Mouse (Mus musculus): ENCODE measurements around the gene Rps6kl1. TPM values are rescaled to one million over a fixed set of nuclear protein-coding genes. Genes with fewer than 3 reads are reported as not detected.

Rps6kl1 gene
- polyA plus RNA-seq, 1 experiment from 2014 or later, result 0.69 TPM

DNA sequence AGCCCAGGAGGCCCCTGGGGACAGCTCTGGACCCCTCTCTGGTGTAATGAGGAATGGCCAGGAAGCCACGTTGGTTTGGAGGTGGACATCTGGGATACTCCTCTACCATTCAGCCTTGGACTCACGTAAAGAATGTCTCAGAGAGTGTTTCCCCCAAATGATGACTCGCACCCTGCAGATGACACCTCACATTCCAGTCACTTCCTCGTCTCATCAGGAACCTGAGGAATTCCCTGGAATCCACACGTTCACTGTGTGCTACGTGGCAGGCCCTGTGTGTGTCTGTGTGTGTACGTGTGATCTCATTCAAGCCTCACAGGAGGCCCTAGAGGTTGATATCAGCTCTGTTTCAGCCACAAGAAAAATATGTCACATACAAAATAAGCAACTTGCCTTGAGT, 35.3 kb upstream of the Rps6kl1 start:
- no peaks in the 10 kb centered on the region for H3K36me3 ChIP-seq
- no peaks in the 10 kb centered on the region for H3K9me3 ChIP-seq (replicated peaks)
- peak overlapping the region; percentile 29; the same call in 1 of the 2 replicates for H3K27ac ChIP-seq (replicated peaks)
- H3K9ac ChIP-seq, result no peak overlapping the region
- H3K4me2 ChIP-seq (replicated peaks), result no peak overlapping the region
- H3K4me3 ChIP-seq (replicated peaks), result no peak overlapping the region
- peaks cover 24% of the 10 kb centered on the region for H3K4me1 ChIP-seq
- WGBS, result 63% methylated on average over 7 of the region's 7 CpGs
- H3K27me3 ChIP-seq, result peaks cover 4% of the 10 kb centered on the region; the same call in 1 of the 2 replicates
- no peak for ATAC-seq (ENCODE audit: insufficient number of reproducible peaks, low FRiP score, low TSS enrichment, low read depth)

DNA sequence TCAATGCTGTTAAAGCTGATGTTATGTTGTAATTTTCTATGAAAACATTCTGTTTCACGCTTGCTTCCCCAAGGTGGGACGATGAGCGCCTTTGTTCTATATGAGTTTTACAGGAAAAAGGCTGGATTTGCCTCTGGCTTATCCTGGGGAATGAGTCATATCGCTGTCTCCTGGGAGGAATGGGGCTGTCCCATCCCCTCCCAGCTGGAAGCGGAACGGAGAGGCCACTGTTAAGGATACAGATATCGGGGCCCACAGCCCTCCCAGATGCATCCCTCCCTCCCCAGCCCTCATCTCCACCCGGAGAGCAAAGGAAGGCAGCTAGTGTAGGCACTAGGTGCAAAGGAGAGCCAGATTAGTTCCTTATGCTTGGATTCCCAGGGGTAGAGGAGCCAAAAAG, 34.7 kb upstream of the Rps6kl1 start:
- Histone ChIP-seq H3K27me3 (peaks cover 4% of the 10 kb centered on the region; the same call in 1 of the 2 replicates), H3K9me3 (replicated peaks) (no peaks in the 10 kb centered on the region), H3K4me3 (replicated peaks) (no peak overlapping the region), H3K27ac (replicated peaks) (peak overlapping the region; percentile 29; the same call in 1 of the 2 replicates), H3K4me2 (replicated peaks) (no peak overlapping the region), H3K9ac (no peak overlapping the region), H3K4me1 (peaks cover 26% of the 10 kb centered on the region), H3K36me3 (no peaks in the 10 kb centered on the region)
- 45% methylated on average over 8 of the region's 8 CpGs for WGBS
- no peak for ATAC-seq (ENCODE audit: insufficient number of reproducible peaks, low FRiP score, low TSS enrichment, low read depth)

DNA sequence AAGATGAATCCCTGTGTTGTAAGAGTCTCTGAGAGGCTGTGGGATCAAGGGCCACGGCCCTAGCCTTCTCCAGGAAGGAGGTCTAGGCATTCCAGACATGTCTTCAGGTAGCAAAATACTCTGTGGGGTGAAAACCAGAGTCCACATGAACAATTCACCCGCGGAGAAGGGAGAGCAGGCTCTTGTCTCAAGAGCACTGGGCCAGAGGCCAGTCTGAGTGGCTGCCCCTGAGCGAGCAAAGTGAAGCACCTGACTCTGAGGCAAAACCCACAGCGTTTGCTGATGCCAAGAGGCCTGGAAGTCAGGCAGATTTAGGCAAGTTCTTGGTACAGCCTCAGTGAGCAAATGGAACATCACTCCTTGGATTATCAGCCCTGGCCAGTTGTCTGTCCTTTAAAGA, 33.1 kb upstream of the Rps6kl1 start:
- Histone ChIP-seq H3K4me1 (peaks cover 26% of the 10 kb centered on the region), H3K4me3 (replicated peaks) (no peak overlapping the region), H3K36me3 (no peaks in the 10 kb centered on the region), H3K4me2 (replicated peaks) (no peak overlapping the region), H3K27me3 (peaks cover 4% of the 10 kb centered on the region; the same call in 1 of the 2 replicates), H3K27ac (replicated peaks) (no peak overlapping the region), H3K9ac (no peak overlapping the region), H3K9me3 (replicated peaks) (no peaks in the 10 kb centered on the region)
- ATAC-seq (ENCODE audit: insufficient number of reproducible peaks, low FRiP score, low TSS enrichment, low read depth), result no peak
- WGBS, result 64% methylated on average over 5 of the region's 5 CpGs

DNA sequence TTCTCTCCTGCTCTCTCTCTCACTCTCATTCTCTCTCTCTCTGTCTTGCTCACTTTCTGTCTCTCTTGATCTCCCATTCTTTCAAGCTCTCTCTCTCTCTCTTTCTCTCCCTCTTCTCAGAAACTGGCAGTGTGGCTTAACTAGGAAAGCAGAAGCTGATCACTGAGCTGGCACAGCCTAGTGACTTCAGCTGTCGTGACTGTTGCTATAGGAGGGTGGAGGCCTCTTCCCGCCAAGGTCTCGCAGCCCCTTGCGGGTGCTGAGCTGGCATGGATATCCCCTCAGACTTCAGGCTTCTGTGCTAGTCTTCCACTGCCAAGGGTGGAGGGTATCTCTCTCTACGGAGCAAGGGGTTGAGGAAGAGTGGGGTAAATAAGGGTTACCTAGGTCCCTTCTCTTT, 31.8 kb upstream of the Rps6kl1 start:
- no peak for ATAC-seq (ENCODE audit: insufficient number of reproducible peaks, low FRiP score, low TSS enrichment, low read depth)
- Histone ChIP-seq H3K9ac (no peak overlapping the region), H3K4me3 (replicated peaks) (no peak overlapping the region), H3K27me3 (peaks cover 4% of the 10 kb centered on the region; the same call in 1 of the 2 replicates), H3K4me2 (replicated peaks) (no peak overlapping the region), H3K36me3 (no peaks in the 10 kb centered on the region), H3K4me1 (peaks cover 26% of the 10 kb centered on the region), H3K9me3 (replicated peaks) (no peaks in the 10 kb centered on the region), H3K27ac (replicated peaks) (no peak overlapping the region)
- WGBS, result 56% methylated on average over 5 of the region's 5 CpGs

DNA sequence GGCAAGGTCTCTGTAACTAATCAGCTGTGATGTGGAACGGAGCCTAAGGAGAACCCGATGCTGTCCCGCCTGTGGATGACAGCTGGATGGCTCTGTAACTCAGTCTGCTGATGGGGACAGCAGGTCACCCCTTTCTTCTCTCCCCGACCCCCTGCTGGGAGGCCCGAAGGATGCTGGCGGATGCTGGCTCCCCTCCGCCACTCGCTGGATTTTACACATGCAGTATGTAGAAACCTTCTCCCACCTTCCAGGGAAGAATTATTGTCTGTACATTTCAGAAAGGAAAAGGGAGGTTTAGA, 31.2 kb upstream of the Rps6kl1 start:
- Histone ChIP-seq H3K9me3 (replicated peaks) (no peaks in the 10 kb centered on the region), H3K36me3 (no peaks in the 10 kb centered on the region), H3K9ac (no peak overlapping the region), H3K4me1 (peaks cover 29% of the 10 kb centered on the region), H3K27ac (replicated peaks) (no peak overlapping the region), H3K4me3 (replicated peaks) (no peak overlapping the region), H3K27me3 (peaks cover 4% of the 10 kb centered on the region; the same call in 1 of the 2 replicates), H3K4me2 (replicated peaks) (peak overlapping the region; percentile 24; the same call in 1 of the 2 replicates)
- 9% methylated on average over 8 of the region's 8 CpGs for WGBS
- ATAC-seq (ENCODE audit: insufficient number of reproducible peaks, low FRiP score, low TSS enrichment, low read depth), result no peak

DNA sequence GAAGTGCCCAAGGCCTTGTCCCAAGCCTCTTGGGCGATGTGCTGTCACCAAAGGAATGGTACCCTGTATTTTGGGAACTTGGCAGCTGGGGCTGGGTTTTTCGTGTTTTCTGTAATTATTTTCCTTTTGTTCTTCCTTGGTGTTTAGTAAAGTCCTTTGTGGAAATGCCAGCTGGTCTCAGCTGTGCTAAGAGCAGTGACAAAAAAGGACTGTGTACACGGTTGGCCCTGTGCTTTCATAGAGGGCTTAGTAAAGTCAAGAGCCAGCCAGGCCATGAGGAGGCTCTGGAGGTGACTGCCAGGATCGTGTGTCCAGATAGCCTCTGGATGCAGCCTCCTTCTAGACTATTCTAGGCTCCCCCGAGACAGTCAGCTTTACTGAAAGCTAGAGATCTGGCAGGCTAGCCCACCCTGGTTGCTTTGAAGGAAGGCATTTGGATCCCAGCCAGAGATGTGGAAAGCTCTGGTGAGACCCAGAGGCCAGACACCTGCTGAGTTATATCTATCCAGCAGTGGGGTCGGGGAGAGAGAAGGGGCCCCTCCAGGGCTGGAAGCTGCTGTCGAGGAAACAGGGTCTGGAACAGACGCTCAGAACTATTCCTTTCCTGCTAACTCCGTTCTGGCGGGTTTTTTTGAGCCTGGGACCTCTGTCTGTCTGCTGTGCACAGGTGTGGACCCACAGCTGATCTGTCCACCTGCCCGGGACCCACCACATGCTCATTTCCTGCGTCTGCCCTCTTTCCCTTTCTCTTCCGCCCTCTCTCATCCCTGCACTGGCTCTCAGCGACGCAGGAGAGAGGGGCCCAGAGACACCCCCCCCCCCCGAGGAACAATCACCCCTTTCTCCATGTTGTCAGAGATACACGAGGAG, 30.6 kb upstream of the Rps6kl1 start:
- Histone ChIP-seq H3K4me3 (replicated peaks) (no peak overlapping the region), H3K27ac (replicated peaks) (peak overlapping the region; percentile 22; the same call in 1 of the 2 replicates), H3K36me3 (no peaks in the 10 kb centered on the region), H3K4me1 (peaks cover 35% of the 10 kb centered on the region), H3K27me3 (peaks cover 4% of the 10 kb centered on the region; the same call in 1 of the 2 replicates), H3K4me2 (replicated peaks) (peak overlapping the region; percentile 24; the same call in 1 of the 2 replicates), H3K9ac (no peak overlapping the region), H3K9me3 (replicated peaks) (no peaks in the 10 kb centered on the region)
- 12% methylated on average over 17 of the region's 17 CpGs for WGBS
- no peak for ATAC-seq (ENCODE audit: insufficient number of reproducible peaks, low FRiP score, low TSS enrichment, low read depth)

DNA sequence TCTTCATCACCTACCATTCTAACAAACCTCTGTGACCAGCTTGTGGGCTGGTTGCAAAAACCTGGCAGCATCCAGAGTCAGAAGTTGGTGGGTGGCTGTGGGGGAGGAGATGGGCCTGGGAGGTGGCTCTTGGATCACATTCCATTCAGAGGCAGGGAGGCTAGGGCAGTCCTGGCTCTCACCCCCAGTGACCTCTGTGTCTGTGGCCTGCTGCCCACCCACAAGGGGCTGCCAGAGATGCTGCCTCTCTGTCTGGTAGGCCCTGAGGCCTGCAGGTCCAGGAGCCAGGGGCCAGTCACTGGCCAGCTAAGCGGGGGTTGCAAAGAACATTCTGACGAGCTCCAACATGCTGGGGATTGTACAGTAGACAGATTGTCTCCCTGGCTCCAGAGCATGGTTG, 27.2 kb upstream of the Rps6kl1 start:
- H3K4me1 ChIP-seq, result peaks cover 62% of the 10 kb centered on the region
- no peak for ATAC-seq (ENCODE audit: insufficient number of reproducible peaks, low FRiP score, low TSS enrichment, low read depth)

DNA sequence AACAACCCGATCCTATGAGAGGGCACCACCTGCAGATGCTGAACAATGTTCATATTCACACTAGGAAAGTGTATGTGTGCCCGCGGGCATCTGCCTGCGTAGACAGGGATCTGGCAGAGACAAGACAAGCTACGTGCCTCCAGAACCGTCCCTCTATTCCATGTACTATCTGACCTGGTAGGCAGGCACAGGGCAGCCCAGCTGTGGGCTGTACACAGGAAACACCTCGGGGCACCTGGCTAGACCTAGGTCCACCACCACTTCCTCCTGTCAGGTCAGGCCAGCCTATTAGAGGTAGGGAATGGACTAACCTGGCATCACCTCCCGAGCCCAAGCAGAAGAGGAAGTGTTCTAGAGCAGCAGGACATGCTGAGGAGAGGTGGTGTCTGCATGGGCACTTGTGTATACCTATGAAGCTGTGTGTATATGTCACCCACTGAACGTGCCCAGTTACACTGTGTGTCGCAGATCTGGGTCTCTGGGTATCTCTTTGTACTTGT, 26.7 kb upstream of the Rps6kl1 start, which contains the start of gene Pgf:
TSS of gene Pgf (minus strand) at position 51 of the 500 bp plus-strand sequence.
- Histone ChIP-seq H3K4me3 (replicated peaks) (peak within 1 kb of the TSS; percentile 42), H3K27me3 (peaks cover 4% of the 10 kb centered on the region; the same call in 1 of the 2 replicates), H3K4me1 (peaks cover 58% of the 10 kb centered on the region), H3K9me3 (replicated peaks) (no peaks in the 10 kb centered on the region), H3K4me2 (replicated peaks) (peak within 1 kb of the TSS; percentile 80), H3K27ac (replicated peaks) (no peak within 1 kb of the TSS; the same call in 1 of the 2 replicates), H3K36me3 (no peaks in the 10 kb centered on the region), H3K9ac (no peak within 1 kb of the TSS; the same call in none of the 2 replicates)
- WGBS, result 77% methylated on average over 10 of the region's 10 CpGs
- ATAC-seq (ENCODE audit: insufficient number of reproducible peaks, low FRiP score, low TSS enrichment, low read depth), result no peak

More for the DNA sequence above, 27.2 kb upstream of the Rps6kl1 start:
- H3K36me3 ChIP-seq, result no peaks in the 10 kb centered on the region
- no peak overlapping the region for H3K4me3 ChIP-seq (replicated peaks)
- no peak overlapping the region for H3K9ac ChIP-seq
- no peak overlapping the region for H3K27ac ChIP-seq (replicated peaks)
- H3K9me3 ChIP-seq (replicated peaks), result no peaks in the 10 kb centered on the region
- 65% methylated on average over 2 of the region's 2 CpGs for WGBS
- H3K4me2 ChIP-seq (replicated peaks), result no peak overlapping the region
- H3K27me3 ChIP-seq, result peaks cover 4% of the 10 kb centered on the region; the same call in 1 of the 2 replicates

DNA sequence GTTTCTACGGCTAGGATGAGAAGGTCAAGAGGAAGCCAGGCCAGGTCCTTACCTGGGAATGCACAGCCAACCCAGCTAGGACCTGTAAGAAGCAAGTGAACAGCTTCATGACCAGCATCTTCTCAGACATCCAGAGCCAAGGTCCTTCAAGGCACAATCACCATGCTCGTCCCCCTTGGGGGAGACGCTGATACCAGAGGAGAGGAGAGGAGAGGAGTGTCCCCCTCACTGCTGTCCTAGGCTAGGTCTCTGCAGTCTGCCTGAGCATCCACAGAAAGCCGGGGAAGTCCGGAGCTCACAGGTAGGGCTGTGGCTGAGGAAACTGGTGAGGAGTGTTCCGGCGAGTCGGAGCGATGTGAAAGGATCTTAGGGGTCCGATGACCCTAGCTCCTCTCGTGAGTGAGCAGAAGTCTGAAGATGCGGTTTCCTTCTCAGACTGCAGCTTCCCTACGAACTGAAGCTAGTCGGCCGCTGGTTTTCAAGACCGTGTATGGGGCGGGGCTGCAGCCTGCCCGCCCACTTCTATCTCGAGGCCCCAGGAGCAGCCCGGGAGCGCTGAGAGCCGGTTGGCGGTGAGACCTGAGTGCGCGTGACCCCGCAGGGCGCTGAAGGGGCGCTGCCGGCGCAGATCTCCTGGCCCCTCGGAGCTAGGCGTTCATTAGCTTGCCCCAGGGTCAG, 25.9 kb upstream of the Rps6kl1 start:
- no peaks in the 10 kb centered on the region for H3K9me3 ChIP-seq (replicated peaks)
- WGBS, result 2% methylated on average over 32 of the region's 32 CpGs
- H3K4me1 ChIP-seq, result peaks cover 50% of the 10 kb centered on the region
- H3K27ac ChIP-seq (replicated peaks), result no peak overlapping the region; the same call in 1 of the 2 replicates
- peak; percentile 64; the same call in 1 of the 2 replicates for ATAC-seq (ENCODE audit: insufficient number of reproducible peaks, low FRiP score, low TSS enrichment, low read depth)
- no peak overlapping the region; the same call in none of the 2 replicates for H3K9ac ChIP-seq
- peak overlapping the region; percentile 80 for H3K4me2 ChIP-seq (replicated peaks)
- H3K4me3 ChIP-seq (replicated peaks), result peak overlapping the region; percentile 42
- no peaks in the 10 kb centered on the region for H3K36me3 ChIP-seq
- no peaks in the 10 kb centered on the region; the same call in 1 of the 2 replicates for H3K27me3 ChIP-seq

DNA sequence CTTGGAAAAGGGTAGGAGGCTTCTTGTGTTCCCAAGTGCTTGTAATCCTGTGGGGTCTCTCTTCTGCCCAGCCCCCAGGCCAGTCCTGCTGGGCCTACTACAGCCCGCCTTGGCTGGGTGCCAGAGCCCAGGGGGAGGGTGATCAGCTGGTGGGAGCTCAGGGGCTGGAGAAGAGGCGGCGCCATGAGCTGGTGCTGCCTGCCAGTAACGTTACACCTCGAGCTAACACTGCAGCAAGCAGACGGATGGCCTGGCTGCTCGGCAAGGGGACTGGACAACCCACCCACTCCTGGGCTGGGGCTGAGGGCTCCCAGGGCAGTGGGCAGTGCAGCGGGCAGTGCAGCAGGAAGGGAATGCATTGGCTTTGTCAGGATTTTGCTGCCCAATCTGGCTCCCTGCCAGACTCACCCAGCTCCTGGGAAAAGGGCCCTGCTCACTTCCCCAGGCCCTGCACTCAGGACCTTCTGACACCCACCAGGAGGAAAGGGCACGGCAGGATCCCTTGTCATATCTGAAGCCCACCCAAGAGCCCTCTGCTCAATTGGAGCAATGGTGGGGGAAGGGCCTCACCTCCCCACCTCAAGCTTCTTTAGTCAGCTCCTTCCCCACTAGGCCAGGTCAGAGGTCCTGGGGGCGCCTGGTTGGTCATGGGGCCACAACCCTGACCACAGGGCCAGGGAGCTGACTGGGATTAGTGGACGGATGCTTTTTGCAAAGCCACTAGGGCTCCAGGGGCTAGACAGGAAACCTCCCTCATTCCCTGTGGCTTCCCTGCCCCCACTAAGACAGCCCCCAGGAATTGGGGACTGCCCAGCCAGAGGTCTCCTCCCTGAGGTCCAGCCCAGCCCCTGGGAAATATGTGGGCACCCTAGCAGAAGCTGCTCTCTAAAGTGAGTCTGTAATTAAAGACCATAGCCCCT, 25.1 kb upstream of the Rps6kl1 start:
- H3K27me3 ChIP-seq, result no peaks in the 10 kb centered on the region; the same call in 1 of the 2 replicates
- peak overlapping the region; percentile 80 for H3K4me2 ChIP-seq (replicated peaks)
- H3K27ac ChIP-seq (replicated peaks), result 0 out of 2 replicates have a peak overlapping the region, but pooled peaks have one; percentile 8
- ATAC-seq (ENCODE audit: insufficient number of reproducible peaks, low FRiP score, low TSS enrichment, low read depth), result peak; percentile 69
- WGBS, result 18% methylated on average over 11 of the region's 11 CpGs
- no peak overlapping the region for H3K9ac ChIP-seq
- no peaks in the 10 kb centered on the region for H3K36me3 ChIP-seq
- peak overlapping the region; percentile 42 for H3K4me3 ChIP-seq (replicated peaks)
- H3K9me3 ChIP-seq (replicated peaks), result no peaks in the 10 kb centered on the region
- H3K4me1 ChIP-seq, result peaks cover 46% of the 10 kb centered on the region
